Comparison of ENCODE assay signal across 25 mouse cellular contexts in the genomic region with DNA sequence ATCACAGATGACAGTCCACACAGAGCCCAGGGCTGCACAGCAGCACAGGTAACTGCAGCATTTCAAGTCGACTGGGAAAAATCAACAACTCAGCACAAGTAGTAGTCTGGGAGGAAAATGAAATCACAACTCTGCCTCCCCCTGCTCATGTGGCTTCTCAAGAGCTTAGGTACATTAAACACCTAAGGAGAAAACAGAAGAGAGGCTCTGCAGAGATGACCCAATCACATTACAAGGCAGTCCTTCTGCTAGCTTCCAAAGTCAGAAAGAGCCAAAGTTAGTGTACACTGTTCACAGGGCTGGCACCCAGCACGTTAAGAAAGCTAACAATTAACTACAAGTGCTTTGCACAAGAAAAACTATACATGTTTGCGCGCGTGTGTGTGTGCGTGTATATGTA. TPM values are rescaled to one million over a fixed set of nuclear protein-coding genes. Genes with fewer than 3 reads are reported as not detected.
DNase-seq lines count a peak whose midpoint lies in the region; ATAC-seq and TF ChIP-seq lines count a peak whose summit lies in the region.
"Had no signal": no experiment of that assay in that cellular context is flagged by ENCODE, and none has a peak within 500 bp of the region (broad histone marks: within the 10 kb centered on the region; RNA-seq: fewer than 3 reads in every experiment).

No protein-coding gene starts in this region.

- peak; percentile 20 to 38 for DNase-seq in kidney, postnatal 36 days
- DNase-seq in kidney, postnatal 10 days, result no peak
- DNase-seq in lung, adult 2 months, result no peak
- no peak for DNase-seq in right cerebral cortex, adult 18-20 months
- DNase-seq: adrenal gland, adult 8-10 months; cerebellum, adult 2 months; cerebellum, postnatal 14 days; gastrocnemius, postnatal 25 days; heart, adult 18-20 months; heart, postnatal 14 days; layer of hippocampus, adult 9-11 months; thymus, postnatal 4 days had no signal

- peak overlapping the region; percentile 5; the same call in 1 of the 2 replicates for H3K9ac ChIP-seq in heart, embryonic 13.5 days
- H3K9ac ChIP-seq in heart, embryonic 12.5 days, result no peak overlapping the region
- H3K9ac ChIP-seq in lung, embryonic 15.5 days, result no peak overlapping the region
- H3K9ac ChIP-seq: intestine, embryonic 15.5 days; limb, embryonic 15.5 days; midbrain, embryonic 13.5 days; neural tube, embryonic 13.5 days had no signal

- H3K4me2 ChIP-seq in heart, embryonic 13.5 days, result no peak overlapping the region
- H3K4me2 ChIP-seq in heart, embryonic 12.5 days, result no peak overlapping the region
- no peak overlapping the region for H3K4me2 ChIP-seq in lung, embryonic 15.5 days
- H3K4me2 ChIP-seq: heart, embryonic 11.5 days; intestine, embryonic 15.5 days; limb, embryonic 15.5 days; midbrain, embryonic 13.5 days; neural tube, embryonic 13.5 days had no signal

- no peak for TF ChIP-seq POLR2A in lung, adult 2 months (IDR thresholded peaks at IDR 0.05; ENCODE audit: borderline replicate concordance, extremely low read depth, low read depth, low read length)

- no peak overlapping the region for H3K4me3 ChIP-seq in heart, embryonic 13.5 days
- no peak overlapping the region for H3K4me3 ChIP-seq in heart, embryonic 12.5 days
- no peak overlapping the region for H3K4me3 ChIP-seq in lung, embryonic 15.5 days
- H3K4me3 ChIP-seq in lung, adult 2 months (replicated peaks; ENCODE audit: extremely low read depth, low read depth, low read length), result no peak overlapping the region
- H3K4me3 ChIP-seq: intestine, embryonic 15.5 days; limb, embryonic 10.5 days; limb, embryonic 15.5 days; midbrain, embryonic 13.5 days; neural tube, embryonic 13.5 days had no signal

- no peaks in the 10 kb centered on the region for H3K9me3 ChIP-seq in heart, embryonic 13.5 days
- no peaks in the 10 kb centered on the region for H3K9me3 ChIP-seq in heart, embryonic 12.5 days (replicated peaks)
- H3K9me3 ChIP-seq in lung, embryonic 15.5 days, result no peaks in the 10 kb centered on the region
- H3K9me3 ChIP-seq: G1E; intestine, embryonic 15.5 days; limb, embryonic 10.5 days; limb, embryonic 15.5 days; midbrain, embryonic 13.5 days; neural tube, embryonic 13.5 days had no signal

- H3K4me1 ChIP-seq in heart, embryonic 13.5 days, result peaks cover 50% of the 10 kb centered on the region
- H3K4me1 ChIP-seq in heart, embryonic 12.5 days (replicated peaks), result peaks cover 31% of the 10 kb centered on the region
- peaks cover 12% of the 10 kb centered on the region; the same call in 1 of the 2 replicates for H3K4me1 ChIP-seq in lung, embryonic 15.5 days
- H3K4me1 ChIP-seq in lung, adult 2 months (ENCODE audit: control insufficient read depth, insufficient read depth, low read length), result peaks cover 12% of the 10 kb centered on the region
- H3K4me1 ChIP-seq: intestine, embryonic 15.5 days; limb, embryonic 10.5 days; limb, embryonic 15.5 days had no signal

- H3K27ac ChIP-seq in heart, embryonic 13.5 days (replicated peaks), result peak overlapping the region; percentile 28
- no peak overlapping the region for H3K27ac ChIP-seq in heart, embryonic 12.5 days (ENCODE audit: poor library complexity, severe bottlenecking)
- peak overlapping the region; percentile 76; the same call in 1 of the 2 replicates for H3K27ac ChIP-seq in lung, embryonic 15.5 days
- H3K27ac ChIP-seq: hindbrain, postnatal 0 days; intestine, embryonic 15.5 days; limb, embryonic 10.5 days; limb, embryonic 15.5 days; macrophage; midbrain, embryonic 13.5 days; neural tube, embryonic 13.5 days had no signal

- no peak for TF ChIP-seq CTCF in lung, adult 2 months (IDR thresholded peaks at IDR 0.05; ENCODE audit: insufficient read depth, low read length)

- no peaks in the 10 kb centered on the region for H3K27me3 ChIP-seq in heart, embryonic 13.5 days (replicated peaks)
- no peaks in the 10 kb centered on the region for H3K27me3 ChIP-seq in heart, embryonic 12.5 days (replicated peaks)
- H3K27me3 ChIP-seq in lung, embryonic 15.5 days, result no peaks in the 10 kb centered on the region
- H3K27me3 ChIP-seq: intestine, embryonic 15.5 days; limb, embryonic 15.5 days; midbrain, embryonic 13.5 days; neural tube, embryonic 13.5 days had no signal

- ATAC-seq in heart, embryonic 13.5 days (ENCODE audit: extremely low read depth, insufficient number of reproducible peaks, low FRiP score, low TSS enrichment), result no peak
- no peak for ATAC-seq in heart, embryonic 12.5 days (ENCODE audit: insufficient number of reproducible peaks, low FRiP score)
- peak; percentile 53; the same call in 1 of the 2 replicates for ATAC-seq in lung, embryonic 15.5 days (ENCODE audit: borderline replicate concordance, extremely low read depth, low FRiP score, low TSS enrichment)
- ATAC-seq: forebrain, embryonic 14.5 days; hindbrain, postnatal 0 days; intestine, embryonic 15.5 days; midbrain, embryonic 13.5 days had no signal

- H3K36me3 ChIP-seq in heart, embryonic 13.5 days, result no peaks in the 10 kb centered on the region
- no peaks in the 10 kb centered on the region for H3K36me3 ChIP-seq in heart, embryonic 12.5 days
- no peaks in the 10 kb centered on the region for H3K36me3 ChIP-seq in lung, embryonic 15.5 days
- H3K36me3 ChIP-seq: intestine, embryonic 15.5 days; limb, embryonic 10.5 days; limb, embryonic 15.5 days; midbrain, embryonic 13.5 days; neural tube, embryonic 13.5 days had no signal

- 82% methylated on average over 6 of the region's 6 CpGs for WGBS in heart, embryonic 13.5 days
- 83% methylated on average over 6 of the region's 6 CpGs for WGBS in heart, embryonic 12.5 days
- WGBS in lung, embryonic 15.5 days, result 66% methylated on average over 6 of the region's 6 CpGs
- WGBS in lung, adult 2 months, result 64% methylated on average over 6 of the region's 6 CpGs

RNA-seq across cellular contexts. Expression of gene Camta1, which starts 56.6 kb away (rescaled TPM):
- polyA plus RNA-seq in heart, embryonic 13.5 days (2015; fragmentation: Nextera tagmentation; extraction: Ambion mirVana), result 118 and 142 TPM in 2 replicates
- polyA plus RNA-seq in heart, embryonic 12.5 days (2016; fragmentation: Nextera tagmentation; extraction: Ambion mirVana), result 159 and 165 TPM in 2 replicates
- polyA plus RNA-seq in lung, embryonic 15.5 days (2015; fragmentation: Nextera tagmentation; extraction: Ambion mirVana), result 78.7 and 86.7 TPM in 2 replicates
- 8.4 and 10.4 TPM in 2 replicates for polyA plus RNA-seq in lung, adult 2 months (2012; rRNA removed)

Comparison
In these comparisons a context has a peak if more than half of its experiments do, and no peak if none do; other contexts are left out.
1. DNase-seq: peak in kidney, postnatal 36 days (2 of 2); none in kidney, postnatal 10 days (single experiment), lung, adult 2 months (single experiment) and right cerebral cortex, adult 18-20 months (single experiment).